Mouse (Mus musculus): ENCODE data around the gene Surf2.
A peak's percentile ranks its signal among the peaks of the same experiment; 100 is the strongest.

The Surf2 gene

GRCm38 (mm10) chr2:26957488-26957859 lies 41.3 kb downstream of the Surf2 start:
- DNase-seq (ENCODE audit: low spot score in 2 of 2) = no peak

GRCm38 (mm10) chr2:26960756-26961155 lies 44.6 kb downstream of the Surf2 start:
- no peak for DNase-seq (ENCODE audit: low spot score in 2 of 2)

GRCm38 (mm10) chr2:26963923-26964723 lies 48.0 kb downstream of the Surf2 start, which contains the start of gene Rexo4:
Gene Rexo4 (minus strand): TSS chr2:26964386.
- peak; percentile 91 to 94 for DNase-seq (ENCODE audit: low spot score in 2 of 2)

- no peak for DNase-seq (ENCODE audit: low spot score in 2 of 2)
These were observed 48.7 kb downstream of the Surf2 start for GRCm38 (mm10) chr2:26964724-26965370.

GRCm38 (mm10) chr2:26967262-26967661 lies 51.1 kb downstream of the Surf2 start:
- DNase-seq (ENCODE audit: low spot score in 2 of 2) = no peak

Measured in right cerebral cortex, postnatal 36 days (tissue).